Mouse (Mus musculus) G1E (cell line): ENCODE measurements around the gene Rhbdd1.

ENCODE experiments used
- CTCF ChIP-seq: IDR thresholded peaks from 2 replicates; pipeline ENCODE4 v1.5.1; 2012; ENCODE audit warnings: low read depth, low read length, inconsistent platforms, mixed read lengths
- GATA1 ChIP-seq: IDR thresholded peaks from 2 replicates; pipeline ENCODE4 v1.6.1; 2012; ENCODE audit warnings: borderline replicate concordance, low read length, inconsistent platforms, mixed read lengths
- GATA2 ChIP-seq: IDR thresholded peaks from 2 replicates; pipeline ENCODE4 v1.6.1; 2012; ENCODE audit warnings: low read depth, low read length, inconsistent platforms, borderline replicate concordance
- POLR2AphosphoS5 ChIP-seq: IDR thresholded peaks from 2 replicates; pipeline ENCODE4 v1.6.1; 2012; ENCODE audit warnings: low read depth, low read length, inconsistent platforms; ENCODE audit not compliant: insufficient replicate concordance
- TAL1 ChIP-seq: conservative IDR thresholded peaks from 2 replicates; pipeline ENCODE4 v1.6.1; 2012; ENCODE audit warnings: low read depth, low read length, inconsistent platforms, mixed read lengths

DNA sequence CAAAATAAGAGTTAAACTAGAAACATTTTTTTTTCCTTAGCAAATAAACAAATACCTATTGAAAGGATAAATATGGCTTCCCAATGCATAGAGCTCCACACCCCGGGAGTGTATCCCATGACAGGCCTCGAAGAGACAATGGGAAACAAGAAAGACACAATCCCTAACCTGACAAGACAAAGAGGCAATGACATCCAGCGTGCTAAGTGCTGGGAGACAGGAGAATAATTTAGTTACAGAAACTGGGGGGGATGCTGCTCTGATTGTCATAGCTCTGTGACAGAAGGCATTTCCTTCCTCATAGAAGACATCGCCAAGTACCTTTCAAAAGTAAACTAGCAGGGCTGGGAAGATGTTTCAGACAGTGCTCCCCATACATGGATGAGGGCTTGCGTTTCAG lies 159.0 kb downstream of the Rhbdd1 start:
- TF ChIP-seq GATA2 (no peak), CTCF (no peak), GATA1 (no peak), TAL1 (no peak), POLR2AphosphoS5 (no peak)
